Mouse (Mus musculus) hindbrain, postnatal 0 days (tissue): ENCODE data around the gene 4933415F23Rik. TPM values are rescaled to one million over a fixed set of nuclear protein-coding genes. Genes with fewer than 3 reads are reported as not detected.
A peak's percentile ranks its signal among the peaks of the same experiment; 100 is the strongest.
"Not testable (repeated sequence)": the region's sequence is repeated elsewhere in the genome, so short reads cannot be mapped to it uniquely, and the experiment has no call there.

Experiments
- ATAC-seq: fragments of 200-750 bp; cut with Nextera tagmentation; 2 replicates; pipeline ENCODE4 v1.8.0; 2017; ENCODE audit warnings: mild to moderate bottlenecking, moderate TSS enrichment, moderate library complexity
- DNase-seq: peaks from one replicate; pipeline ENCODE4 v3.0.0-alpha.2; 2015; ENCODE audit warnings: low spot score
- H3K27ac ChIP-seq: fragments of 300-500 bp; sonication (generic); 2 replicates; pipeline ENCODE4 v1.5.1; 2014; ENCODE audit warnings: mild to moderate bottlenecking
- H3K27me3 ChIP-seq: fragments of 300-500 bp; sonication (generic); 2 replicates; pipeline ENCODE4 v1.6.1; 2014; ENCODE audit warnings: low read length, mixed read lengths; ENCODE audit not compliant: insufficient read depth
- H3K36me3 ChIP-seq: fragments of 300-500 bp; sonication (generic); 2 replicates; pipeline ENCODE4 v1.6.1; 2014; ENCODE audit warnings: low read length, mixed read lengths; ENCODE audit not compliant: insufficient read depth
- H3K4me1 ChIP-seq: fragments of 300-500 bp; sonication (generic); 2 replicates; pipeline ENCODE4 v1.6.1; 2014; ENCODE audit warnings: antibody characterized with exemption, low read length, mixed read lengths; ENCODE audit not compliant: insufficient read depth
- H3K4me2 ChIP-seq: fragments of 300-500 bp; sonication (generic); 2 replicates; pipeline ENCODE4 v1.6.1; 2014; ENCODE audit warnings: low read depth, mild to moderate bottlenecking, low read length, moderate library complexity, mixed read lengths
- H3K4me3 ChIP-seq: fragments of 300-500 bp; sonication (generic); 2 replicates; pipeline ENCODE4 v1.5.1; 2014; ENCODE audit warnings: low read length
- H3K9ac ChIP-seq: fragments of 300-500 bp; sonication (generic); replicated peaks from 2 replicates; pipeline ENCODE4 v1.6.1; 2014; ENCODE audit warnings: mild to moderate bottlenecking, low read length, moderate library complexity, mixed read lengths
- H3K9me3 ChIP-seq: fragments of 300-500 bp; sonication (generic); 2 replicates; pipeline ENCODE4 v1.6.1; 2016; ENCODE audit warnings: low read length, mixed read lengths
- CTCF ChIP-seq: IDR thresholded peaks from 2 replicates; pipeline ENCODE4 v1.5.1; 2016; ENCODE audit warnings: antibody characterized with exemption, control low read depth, low read depth
- WGBS: fragments of 180-500 bp; shearing (Covaris S2); extraction: QIAGEN DNeasy Blood & Tissue Kit; methylation state at CpG from one replicate; pipeline ENCODE4 v1.1.7; 2014; 5-methylcytosine and 5-hydroxymethylcytosine counted together
- polyA plus RNA-seq: library from polyadenylated mRNA; unstranded; fragments of >200 nt; fragmentation: Nextera tagmentation; extraction: Ambion mirVana; gene quantifications from 2 replicates; pipeline ENCODE4 v1.2.1, GENCODE M21; 2015
- total RNA-seq: library from RNA; depleted of rRNA; stranded (reverse); fragments of >200 nt; gene quantifications from 2 replicates; pipeline ENCODE4 v1.2.3, GENCODE M21; 2014; rRNA removed

The 4933415F23Rik gene
- total RNA-seq: not detected in 2 replicates
- polyA plus RNA-seq: not detected in 2 replicates

GRCm38 (mm10) chr1:23102021-23102420 lies at the start of gene 4933415F23Rik:
4933415F23Rik (minus strand) TSS chr1:23102253.
- Histone ChIP-seq H3K4me2 (no peak within 1 kb of the TSS), H3K27me3 (no peaks in the 10 kb centered on the region), H3K36me3 (no peaks in the 10 kb centered on the region), H3K27ac (no peak within 1 kb of the TSS), H3K9me3 (0 out of 2 replicates have a peak, but pooled peaks cover 3% of the 10 kb centered on the region), H3K4me3 (no peak within 1 kb of the TSS), H3K4me1 (no peaks in the 10 kb centered on the region), H3K9ac (no peak within 1 kb of the TSS)
- DNase-seq (no peak), ATAC-seq (no peak)
- TF ChIP-seq CTCF: no peak
- WGBS: 94% methylated on average over 20 of the region's 20 CpGs

DNA sequence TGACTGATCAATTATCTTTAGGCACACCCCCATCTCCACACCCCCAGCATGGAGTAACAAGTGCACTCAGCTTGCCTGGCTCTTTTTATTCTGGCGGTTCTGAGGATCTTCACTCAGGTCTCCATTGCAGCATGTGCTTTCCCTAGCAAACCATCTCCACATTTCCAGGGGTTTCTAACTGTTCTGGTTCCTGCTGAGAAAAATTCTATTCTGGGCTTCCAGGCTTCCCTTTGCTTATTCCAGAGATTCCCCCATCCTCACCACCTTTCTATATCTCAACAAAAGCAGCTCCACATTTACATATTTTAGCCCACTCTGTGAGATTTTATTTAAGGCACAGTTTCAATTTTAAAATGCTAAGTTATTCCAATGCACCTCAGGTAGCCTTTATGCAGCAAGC lies 49.7 kb upstream of the 4933415F23Rik start:
- no peak for ATAC-seq
- no peaks in the 10 kb centered on the region for H3K4me1 ChIP-seq
- H3K4me2 ChIP-seq: no peak overlapping the region
- 76% methylated on average over 1 of the region's 1 CpGs for WGBS
- no peaks in the 10 kb centered on the region for H3K9me3 ChIP-seq
- no peak overlapping the region for H3K9ac ChIP-seq
- DNase-seq: no peak
- H3K4me3 ChIP-seq: no peak overlapping the region
- TF ChIP-seq CTCF: no peak
- no peak overlapping the region for H3K27ac ChIP-seq
- H3K36me3 ChIP-seq: no peaks in the 10 kb centered on the region
- H3K27me3 ChIP-seq: no peaks in the 10 kb centered on the region

GRCm38 (mm10) chr1:23146198-23146873 lies 44.3 kb upstream of the 4933415F23Rik start:
- H3K4me2 ChIP-seq: no peak overlapping the region
- ATAC-seq: no peak

DNA sequence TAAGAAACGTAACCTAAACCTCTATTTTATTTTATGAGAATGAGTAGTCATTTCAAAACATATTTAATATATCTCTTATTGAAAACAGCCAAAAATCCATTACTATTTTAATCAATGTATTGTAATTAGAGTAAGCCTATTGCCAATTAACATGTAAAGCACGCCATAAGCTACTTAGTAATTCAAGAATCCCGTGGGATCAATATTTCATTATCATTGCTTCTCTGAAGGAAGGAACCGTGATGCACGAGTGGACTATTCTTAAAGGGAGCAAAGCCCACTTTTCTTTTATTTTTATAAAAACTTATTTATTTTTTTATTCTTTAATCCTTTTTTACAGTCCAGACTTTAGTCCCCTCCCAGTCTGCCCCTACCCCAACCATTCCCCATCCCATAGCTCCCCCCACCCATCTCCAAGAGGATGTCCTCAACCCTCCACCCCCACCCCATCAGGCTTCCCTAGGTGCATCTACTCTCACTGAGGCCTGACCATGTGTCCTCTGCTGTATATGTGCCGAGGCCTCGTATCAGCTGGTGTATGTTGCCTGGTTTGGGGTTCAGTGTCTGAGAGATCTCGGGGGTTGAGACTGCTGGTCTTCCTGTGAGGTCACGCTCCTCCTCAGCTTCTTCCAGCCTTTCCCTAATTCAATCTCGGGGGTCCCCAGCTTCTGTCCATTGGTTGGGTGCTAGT lies 39.2 kb upstream of the 4933415F23Rik start:
- no peak for TF ChIP-seq CTCF

More at GRCm38 (mm10) chr1:23146198-23146873, 44.3 kb upstream of the 4933415F23Rik start:
- no peaks in the 10 kb centered on the region for H3K9me3 ChIP-seq
- H3K4me3 ChIP-seq: no peak overlapping the region
- H3K36me3 ChIP-seq: no peaks in the 10 kb centered on the region
- no peaks in the 10 kb centered on the region for H3K27me3 ChIP-seq
- TF ChIP-seq CTCF: no peak
- no peaks in the 10 kb centered on the region for H3K4me1 ChIP-seq
- peak; percentile 2 for DNase-seq
- H3K9ac ChIP-seq: no peak overlapping the region
- H3K27ac ChIP-seq: no peak overlapping the region
- 48% methylated on average over 5 of the region's 5 CpGs for WGBS

DNA sequence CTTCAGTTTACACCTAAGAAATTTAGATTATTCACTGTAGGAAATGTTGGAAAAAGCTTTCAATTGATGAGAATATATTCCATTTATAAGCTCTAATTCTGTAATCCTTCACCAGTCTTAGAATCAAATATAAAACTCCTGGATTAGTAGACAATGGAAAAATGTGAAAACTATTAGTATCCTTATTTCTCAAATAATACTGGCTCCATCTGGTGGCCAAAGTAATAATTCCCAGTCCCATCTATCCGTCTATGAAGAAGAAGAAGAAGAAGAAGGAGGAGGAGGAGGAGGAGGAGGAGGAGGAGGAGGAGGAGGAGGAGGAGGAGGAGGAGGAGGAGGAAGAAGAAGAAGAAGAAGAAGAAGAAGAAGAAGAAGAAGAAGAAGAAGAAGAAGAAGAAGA lies 38.5 kb upstream of the 4933415F23Rik start:
- H3K4me1 ChIP-seq, H3K9me3 ChIP-seq, H3K4me2 ChIP-seq, H3K36me3 ChIP-seq, H3K27me3 ChIP-seq, H3K27ac ChIP-seq, H3K9ac ChIP-seq, H3K4me3 ChIP-seq, ATAC-seq: not testable (repeated sequence)
- 0% methylated on average over 1 of the region's 1 CpGs for whole genome bisulfite sequencing
- peak; percentile 82 for DNase-seq
- TF ChIP-seq CTCF: peak; percentile 48; the same call in 1 of the 2 replicates

More for the DNA sequence above, 39.2 kb upstream of the 4933415F23Rik start:
- Histone ChIP-seq H3K9ac (no peak overlapping the region), H3K27me3 (no peaks in the 10 kb centered on the region), H3K36me3 (no peaks in the 10 kb centered on the region), H3K4me1 (no peaks in the 10 kb centered on the region), H3K27ac (no peak overlapping the region), H3K4me3 (no peak overlapping the region), H3K4me2 (no peak overlapping the region), H3K9me3 (no peaks in the 10 kb centered on the region)
- DNase-seq (peak; percentile 3), ATAC-seq (0 out of 2 replicates have a peak, but pooled peaks have one; percentile 24)
- 80% methylated on average over 10 of the region's 10 CpGs for WGBS

- H3K9ac ChIP-seq: no peak overlapping the region
- H3K27me3 ChIP-seq: no peaks in the 10 kb centered on the region
- no peak overlapping the region for H3K27ac ChIP-seq
- no peaks in the 10 kb centered on the region for H3K36me3 ChIP-seq
- no peak overlapping the region for H3K4me2 ChIP-seq
- no peaks in the 10 kb centered on the region for H3K4me1 ChIP-seq
- no peak for TF ChIP-seq CTCF
- ATAC-seq (no peak), DNase-seq (no peak)
- whole genome bisulfite sequencing: 74% methylated on average over 4 of the region's 4 CpGs
- no peaks in the 10 kb centered on the region for H3K9me3 ChIP-seq
- no peak overlapping the region for H3K4me3 ChIP-seq
These were observed 18.8 kb upstream of the 4933415F23Rik start for GRCm38 (mm10) chr1:23120901-23121300.
